Mouse (Mus musculus) frontal cortex, adult (tissue): ENCODE measurements at regions not wholly inside any gene's neighbourhood (a gene's known extent, or its start where the extent isn't known, plus 50 kb on each side); places are given as distances from the start of the nearest gene placed in this dataset.

Experiments used
- ATAC-seq: cut with Nextera tagmentation; 2 replicates; pipeline ENCODE4 v1.9.2; 2017; ENCODE audit warnings: mild to moderate bottlenecking, moderate library complexity, mixed read lengths; ENCODE audit not compliant: low TSS enrichment

GRCm38 (mm10) chr8:65443266-65443665 lies 174.4 kb upstream of the March1 start:
- ATAC-seq = no peak

GRCm38 (mm10) chr8:65420870-65421269 lies 196.8 kb upstream of the March1 start:
- peak; percentile 62; the same call in 1 of the 2 replicates for ATAC-seq

GRCm38 (mm10) chr8:65417897-65418296 lies 199.8 kb upstream of the March1 start:
- ATAC-seq = no peak

- ATAC-seq = no peak
These were observed 203.5 kb upstream of the March1 start for GRCm38 (mm10) chr8:65414201-65414600.

GRCm38 (mm10) chr8:65412291-65412690 lies 205.4 kb upstream of the March1 start:
- ATAC-seq = no peak

DNA sequence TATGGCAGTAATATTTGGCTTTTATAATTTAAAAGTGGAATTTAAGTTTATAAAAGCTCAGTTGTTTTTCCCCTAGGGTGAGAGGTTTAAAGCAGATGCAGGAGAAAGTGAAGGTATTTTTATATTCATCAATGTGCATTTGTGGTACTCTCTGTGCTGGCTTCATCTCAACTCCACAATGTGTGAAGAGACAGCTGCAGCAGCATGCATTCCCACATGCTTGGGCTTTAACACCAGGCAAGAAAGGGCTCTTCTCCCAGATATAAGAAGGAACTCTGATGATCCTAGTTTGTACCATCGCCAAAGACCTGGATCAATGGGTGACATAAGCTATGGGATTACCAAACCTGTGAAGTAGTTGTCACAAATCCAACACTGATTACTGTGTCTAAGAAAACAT lies 221.9 kb upstream of the March1 start:
- peak; percentile 85 for ATAC-seq

DNA sequence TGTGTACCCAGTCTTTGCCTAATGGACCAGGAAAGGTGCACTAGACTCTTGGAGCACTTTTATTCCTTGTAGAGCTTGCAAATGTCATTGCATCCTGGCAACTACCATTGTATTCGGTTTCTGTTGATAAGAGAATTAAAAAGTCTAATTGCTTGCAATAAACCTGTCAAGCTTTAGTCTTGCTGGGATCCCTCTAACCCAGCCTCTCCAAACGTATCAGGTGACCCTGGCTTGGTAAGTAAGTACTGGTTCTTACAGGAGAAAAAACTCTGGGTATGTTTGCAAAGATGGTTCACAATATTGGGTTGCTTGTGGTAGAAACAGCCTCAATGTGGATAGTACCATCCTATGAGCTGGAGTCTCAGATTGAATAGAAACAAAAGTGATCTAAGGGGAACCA lies 226.6 kb upstream of the BC030870 start:
- no peak for ATAC-seq

DNA sequence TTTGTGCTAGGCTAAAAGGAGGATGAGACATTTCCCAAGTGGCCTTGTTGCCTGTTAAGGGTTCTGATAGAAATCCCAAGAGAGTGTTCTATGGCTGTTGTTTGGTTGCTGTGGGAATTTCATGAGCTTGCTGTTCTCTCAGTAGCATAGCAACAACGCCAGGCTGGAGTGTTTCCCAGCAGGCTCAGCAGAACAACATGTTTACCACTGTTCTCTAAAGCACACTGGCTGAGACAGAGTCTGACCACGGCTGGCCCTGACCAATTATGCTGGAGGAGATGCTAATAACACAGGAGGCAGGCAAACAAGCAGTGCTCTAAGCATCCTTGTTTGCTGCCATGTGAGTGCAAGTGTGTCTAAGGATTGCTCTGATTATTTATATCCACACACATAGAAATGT lies 220.0 kb upstream of the BC030870 start:
- peak; percentile 67 for ATAC-seq

- no peak for ATAC-seq
These were observed 201.8 kb upstream of the BC030870 start for GRCm38 (mm10) chr8:65331136-65331535.

DNA sequence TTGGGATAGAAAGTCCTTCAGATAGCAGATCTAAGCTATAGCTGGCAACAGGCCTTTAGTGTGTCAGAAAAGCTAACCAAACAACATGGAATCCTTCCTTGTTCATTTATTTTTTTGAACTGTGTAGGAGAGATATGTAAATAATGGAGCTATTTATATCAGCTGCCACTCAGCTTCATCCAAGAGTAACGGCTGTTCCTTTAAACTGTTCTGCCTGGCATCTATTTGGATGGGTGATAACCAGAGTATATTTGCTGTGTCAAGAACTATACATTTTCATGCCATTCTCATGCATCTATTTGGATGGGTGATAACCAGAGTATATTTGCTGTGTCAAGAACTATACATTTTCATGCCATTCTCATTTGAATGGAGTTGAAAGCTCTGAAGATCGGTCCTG lies 159.3 kb upstream of the BC030870 start:
- ATAC-seq = no peak

DNA sequence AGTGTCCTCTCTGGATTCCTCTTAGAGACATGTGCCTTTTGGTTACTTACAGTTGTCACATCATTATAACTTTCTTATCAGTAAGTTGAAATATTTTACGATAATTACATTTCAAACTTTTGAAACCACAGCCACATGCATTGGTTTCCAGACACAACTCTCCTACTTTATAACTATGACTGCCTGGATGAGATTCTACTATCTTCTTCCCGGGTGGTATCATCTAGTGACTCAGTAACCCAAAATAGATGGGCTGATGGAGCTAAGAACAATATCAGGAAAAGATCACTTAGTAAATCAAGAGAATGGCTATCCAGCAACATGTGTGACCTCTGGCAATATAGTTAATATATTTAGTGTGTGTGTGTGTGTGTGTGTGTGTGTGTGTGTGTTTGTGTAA lies 151.0 kb upstream of the BC030870 start:
- ATAC-seq = no peak
